Mouse (Mus musculus) embryonic facial prominence, embryonic 15.5 days (tissue): ENCODE data around the gene Gm49355. TPM values are rescaled to one million over a fixed set of nuclear protein-coding genes. Genes with fewer than 3 reads are reported as not detected.

Experiments used
- ATAC-seq: fragments of 200-750 bp; cut with Nextera tagmentation; 2 replicates; pipeline ENCODE4 v1.8.0; 2017; ENCODE audit warnings: low read depth, moderate TSS enrichment; ENCODE audit not compliant: insufficient number of reproducible peaks, low FRiP score, low TSS enrichment
- H3K27ac ChIP-seq: fragments of 300-500 bp; sonication (generic); replicated peaks from 2 replicates; pipeline ENCODE4 v1.5.1; 2015; ENCODE audit warnings: mild to moderate bottlenecking, inconsistent platforms
- H3K27me3 ChIP-seq: fragments of 300-500 bp; sonication (generic); 2 replicates; pipeline ENCODE4 v1.6.1; 2015; ENCODE audit warnings: inconsistent platforms
- H3K36me3 ChIP-seq: fragments of 300-500 bp; sonication (generic); 2 replicates; pipeline ENCODE4 v1.6.1; 2015; ENCODE audit warnings: mild to moderate bottlenecking, inconsistent platforms
- H3K4me1 ChIP-seq: fragments of 300-500 bp; sonication (generic); 2 replicates; pipeline ENCODE4 v1.6.1; 2015; ENCODE audit warnings: inconsistent platforms
- H3K4me2 ChIP-seq: fragments of 300-500 bp; sonication (generic); replicated peaks from 2 replicates; pipeline ENCODE4 v1.6.1; 2015; ENCODE audit warnings: mild to moderate bottlenecking, inconsistent platforms
- H3K4me3 ChIP-seq: fragments of 300-500 bp; sonication (generic); replicated peaks from 2 replicates; pipeline ENCODE4 v1.5.1; 2015; ENCODE audit warnings: mild to moderate bottlenecking, inconsistent platforms
- H3K9ac ChIP-seq: fragments of 300-500 bp; sonication (generic); 2 replicates; pipeline ENCODE4 v1.6.1; 2015; ENCODE audit warnings: inconsistent platforms
- H3K9me3 ChIP-seq: fragments of 300-500 bp; sonication (generic); replicated peaks from 2 replicates; pipeline ENCODE4 v1.6.1; 2016; ENCODE audit warnings: inconsistent platforms
- WGBS: fragments of 180-500 bp; shearing (Covaris S2); methylation state at CpG from one replicate; pipeline ENCODE4 v1.1.7; 2015; 5-methylcytosine and 5-hydroxymethylcytosine counted together
- polyA plus RNA-seq: library from polyadenylated mRNA; unstranded; fragments of >200 nt; fragmentation: Nextera tagmentation; extraction: Ambion mirVana; gene quantifications from 2 replicates; pipeline ENCODE4 v1.2.1, GENCODE M21; 2015

Gene Gm49355
- polyA plus RNA-seq, 1 experiment from 2014 or later = 0.35 TPM

DNA sequence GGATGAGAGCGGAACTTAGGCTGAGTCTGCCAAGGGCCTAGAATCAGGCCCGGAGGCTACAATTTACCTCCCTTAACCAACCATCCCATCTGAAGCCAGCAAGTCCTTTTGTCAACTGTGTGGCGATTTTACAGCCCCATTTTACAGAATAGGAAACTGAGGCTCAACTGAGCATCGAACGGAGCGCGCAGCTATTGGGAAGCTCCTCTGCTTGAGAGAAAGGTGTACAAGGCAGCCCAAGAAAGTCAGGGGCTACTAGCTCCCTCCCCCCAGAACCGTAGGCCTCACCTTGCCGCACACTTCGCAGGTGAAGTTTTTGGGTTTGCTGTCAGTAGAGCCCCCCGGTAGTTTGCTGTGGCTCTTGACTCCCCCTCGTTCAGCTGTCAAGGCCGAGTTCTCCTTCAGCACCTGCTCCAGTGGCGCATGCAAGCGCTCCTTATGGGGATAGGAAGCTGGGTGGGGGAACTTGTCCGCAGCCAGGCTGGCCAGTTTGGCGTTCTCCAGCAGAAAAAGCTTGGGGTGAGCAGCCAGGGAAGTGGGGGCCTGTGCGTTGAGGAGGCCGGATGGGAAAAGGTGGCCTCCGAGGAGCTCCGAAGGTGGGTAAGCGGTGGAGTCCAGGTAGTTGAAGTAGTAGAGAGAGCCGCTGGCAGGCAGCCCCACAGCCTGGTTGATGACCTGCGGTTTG lies 60.4 kb downstream of the Gm49355 start:
- no peak overlapping the region for H3K9ac ChIP-seq
- peaks cover 97% of the 10 kb centered on the region for H3K27me3 ChIP-seq
- WGBS = 2% methylated on average over 24 of the region's 24 CpGs
- no peak overlapping the region for H3K27ac ChIP-seq
- H3K4me1 ChIP-seq = peaks cover 38% of the 10 kb centered on the region
- no peaks in the 10 kb centered on the region for H3K9me3 ChIP-seq
- peak overlapping the region; percentile 28 for H3K4me3 ChIP-seq
- no peaks in the 10 kb centered on the region for H3K36me3 ChIP-seq
- no peak for ATAC-seq
- H3K4me2 ChIP-seq = peak overlapping the region; percentile 42

- Histone ChIP-seq H3K36me3 (no peaks in the 10 kb centered on the region), H3K4me2 (peak overlapping the region; percentile 42), H3K4me1 (peaks cover 38% of the 10 kb centered on the region), H3K27ac (no peak overlapping the region), H3K4me3 (peak overlapping the region; percentile 28), H3K9ac (no peak overlapping the region), H3K27me3 (peaks cover 98% of the 10 kb centered on the region), H3K9me3 (no peaks in the 10 kb centered on the region)
- ATAC-seq = no peak
- under 1% methylated on average over 39 of the region's 39 CpGs for WGBS
Observed at GRCm38 (mm10) chr14:12344746-12345240, 61.0 kb downstream of the Gm49355 start.

DNA sequence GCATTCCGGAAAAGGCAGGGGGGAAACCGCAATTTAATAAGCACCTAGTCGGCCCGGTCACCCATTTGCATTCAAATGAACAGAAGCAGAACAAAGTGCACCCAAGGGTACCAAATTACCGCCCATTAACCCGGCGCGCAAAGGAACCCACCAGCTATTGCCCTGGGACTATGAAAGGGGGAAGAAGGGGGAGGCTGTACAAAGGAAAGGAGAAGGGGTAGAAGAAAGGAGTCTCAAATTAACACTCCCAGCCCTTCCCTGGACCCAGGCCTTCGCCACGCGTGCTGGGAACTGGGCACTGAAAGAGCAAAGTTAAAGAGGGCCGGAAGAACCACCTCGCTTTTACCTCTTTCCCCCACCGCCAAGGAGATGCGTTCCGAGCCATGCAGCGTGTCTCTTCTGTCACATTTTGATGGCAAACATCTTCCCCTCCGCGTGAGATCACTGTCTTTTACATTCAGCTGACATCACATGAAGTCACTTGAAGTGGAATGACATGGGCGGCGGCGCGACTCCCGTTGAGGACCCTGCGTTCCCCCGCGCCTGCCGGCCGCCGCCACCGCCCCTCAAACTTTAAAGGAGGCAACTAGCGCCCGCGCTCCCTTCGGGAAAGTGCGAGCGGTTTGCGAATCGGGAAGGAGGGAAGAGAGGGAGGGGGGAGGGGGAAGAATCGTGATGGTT lies 61.6 kb downstream of the Gm49355 start:
- under 1% methylated on average over 40 of the region's 40 CpGs for WGBS
- Histone ChIP-seq H3K27me3 (peaks cover 97% of the 10 kb centered on the region), H3K27ac (no peak overlapping the region), H3K9me3 (no peaks in the 10 kb centered on the region), H3K36me3 (no peaks in the 10 kb centered on the region), H3K4me1 (peaks cover 34% of the 10 kb centered on the region), H3K4me2 (peak overlapping the region; percentile 42), H3K9ac (no peak overlapping the region), H3K4me3 (peak overlapping the region; percentile 31)
- no peak; the same call in 1 of the 2 replicates for ATAC-seq

DNA sequence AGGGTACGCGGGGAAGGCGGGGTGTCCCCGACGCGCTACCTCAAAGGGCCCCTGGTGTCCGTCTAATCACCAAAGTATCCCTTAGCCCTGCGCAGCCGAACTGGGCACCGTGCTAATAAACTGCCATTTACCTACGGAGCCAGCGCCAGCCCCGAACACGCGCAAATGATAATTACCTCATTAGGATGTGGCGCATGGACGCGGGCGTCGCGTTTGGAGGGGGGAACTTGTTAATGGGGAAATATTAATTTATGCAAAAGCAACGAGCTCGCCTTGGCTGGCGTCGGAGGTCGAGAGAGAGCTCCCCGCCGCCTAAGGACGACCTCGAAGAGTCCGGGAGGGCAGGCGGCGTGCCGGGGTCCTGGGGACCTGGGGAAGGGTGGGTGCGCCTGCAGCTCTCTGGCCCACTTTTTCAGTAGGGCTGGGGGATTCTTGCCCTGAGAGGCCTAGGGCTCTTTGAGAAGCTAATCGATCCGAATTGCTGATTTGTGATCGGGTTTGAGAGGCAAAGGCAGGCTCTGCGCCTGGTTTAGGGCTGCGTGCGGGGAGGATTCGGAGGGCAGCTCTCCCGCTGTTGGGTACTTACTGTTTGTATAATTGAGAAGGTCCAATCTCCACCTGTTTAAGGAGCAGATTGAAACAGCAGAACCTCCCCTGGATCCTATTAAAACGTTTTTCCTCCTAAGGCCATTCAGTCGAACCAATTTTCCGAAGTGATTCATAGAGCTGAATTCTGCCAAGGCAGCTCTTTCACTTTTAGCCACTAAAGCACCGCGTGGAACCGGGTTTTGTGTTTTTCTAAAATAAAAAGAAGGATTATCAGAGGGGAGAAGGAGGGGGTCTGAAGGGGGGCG lies 62.5 kb downstream of the Gm49355 start:
- WGBS = 1% methylated on average over 50 of the region's 50 CpGs
- H3K9ac ChIP-seq = no peak overlapping the region
- peaks cover 98% of the 10 kb centered on the region for H3K27me3 ChIP-seq
- H3K4me3 ChIP-seq = peak overlapping the region; percentile 31
- peaks cover 29% of the 10 kb centered on the region for H3K4me1 ChIP-seq
- H3K27ac ChIP-seq = no peak overlapping the region
- H3K4me2 ChIP-seq = peak overlapping the region; percentile 42
- H3K9me3 ChIP-seq = no peaks in the 10 kb centered on the region
- ATAC-seq = no peak
- H3K36me3 ChIP-seq = no peaks in the 10 kb centered on the region

DNA sequence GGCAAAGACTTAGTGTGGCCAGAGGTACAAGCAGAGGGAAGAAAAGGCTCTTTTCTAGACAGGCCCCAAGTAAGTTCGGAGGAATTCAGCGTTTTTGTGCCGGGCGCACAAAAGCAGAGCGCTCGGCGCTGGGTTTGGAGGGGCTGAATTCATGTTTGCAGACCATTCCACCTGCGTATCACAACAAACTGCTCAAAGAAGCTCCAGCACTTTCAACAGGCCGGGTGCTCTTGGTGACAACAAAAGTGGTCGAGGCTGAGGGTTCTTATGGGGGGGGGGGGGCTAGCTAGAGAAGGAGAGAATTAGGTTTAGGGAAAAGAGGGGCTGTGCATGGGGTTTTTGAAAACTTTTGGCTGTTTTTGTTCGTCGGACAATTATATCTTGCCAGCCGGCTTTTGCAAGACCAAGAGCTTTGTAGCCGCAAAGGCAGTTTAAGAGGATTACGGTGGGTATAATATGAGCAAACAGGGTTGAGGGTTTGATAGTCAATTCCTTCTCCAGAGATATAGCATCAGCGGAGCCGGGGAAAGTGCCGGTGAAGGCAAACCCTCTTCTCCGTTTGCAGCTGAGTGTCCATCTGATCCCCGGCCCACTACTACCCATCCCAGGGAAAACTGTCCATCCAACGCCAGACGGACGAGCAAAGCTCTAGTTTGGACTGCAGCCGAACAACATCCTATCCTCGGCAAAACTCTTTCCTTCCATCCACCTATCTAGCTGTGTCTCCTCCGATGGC lies 63.3 kb downstream of the Gm49355 start:
- Histone ChIP-seq H3K27ac (no peak overlapping the region), H3K27me3 (peaks cover 97% of the 10 kb centered on the region), H3K4me1 (peaks cover 26% of the 10 kb centered on the region), H3K9ac (no peak overlapping the region), H3K36me3 (no peaks in the 10 kb centered on the region), H3K4me3 (peak overlapping the region; percentile 31), H3K9me3 (no peaks in the 10 kb centered on the region), H3K4me2 (peak overlapping the region; percentile 42)
- ATAC-seq = no peak
- 2% methylated on average over 26 of the region's 26 CpGs for WGBS

- Histone ChIP-seq H3K9ac (no peak within 1 kb of the TSS), H3K27ac (no peak within 1 kb of the TSS), H3K9me3 (no peaks in the 10 kb centered on the region), H3K4me3 (no peak within 1 kb of the TSS), H3K36me3 (no peaks in the 10 kb centered on the region), H3K27me3 (peaks cover 96% of the 10 kb centered on the region), H3K4me2 (no peak within 1 kb of the TSS), H3K4me1 (peaks cover 26% of the 10 kb centered on the region)
- ATAC-seq = no peak
- WGBS = 6% methylated on average over 2 of the region's 2 CpGs
Observed at GRCm38 (mm10) chr14:12348089-12348488, 64.3 kb downstream of the Gm49355 start, which contains the start of gene Fezf2. Gene Fezf2 (minus strand): TSS chr14:12348189.

DNA sequence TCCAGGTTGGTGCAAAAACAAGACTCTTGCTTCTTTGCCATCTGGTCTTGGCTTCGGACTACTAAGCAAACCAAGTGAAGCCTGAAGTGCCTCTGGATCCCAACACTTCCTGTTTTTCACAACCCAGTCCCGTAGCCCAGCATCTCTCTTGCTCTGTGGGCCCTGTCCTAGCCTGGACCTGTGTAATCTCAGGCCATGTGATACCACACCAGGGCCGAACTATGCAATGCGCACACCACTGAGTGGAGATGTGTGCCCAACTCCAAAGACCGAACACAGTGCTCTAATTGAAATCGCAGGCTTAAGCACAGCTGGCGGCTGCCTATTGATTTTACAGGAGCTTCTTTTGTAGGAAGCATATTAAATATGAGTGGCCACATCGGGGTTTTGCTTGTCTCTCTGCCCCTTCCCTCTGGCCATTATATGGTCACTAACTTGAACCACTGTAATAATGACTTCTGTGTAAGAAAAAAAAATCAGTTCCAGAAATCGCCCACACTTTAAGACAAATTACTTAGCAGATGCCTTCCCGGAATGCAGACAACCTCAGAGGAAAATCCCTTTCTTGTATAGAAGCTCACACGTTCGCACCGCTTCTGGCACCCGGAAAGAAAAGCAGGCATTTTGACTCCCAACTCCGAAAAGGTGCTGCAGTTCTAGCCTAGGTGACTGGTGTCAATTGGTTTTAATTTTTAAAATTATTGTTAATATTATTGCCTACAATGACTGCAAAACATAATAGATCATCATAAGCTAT lies 65.7 kb downstream of the Gm49355 start:
- no peaks in the 10 kb centered on the region for H3K9me3 ChIP-seq
- no peaks in the 10 kb centered on the region for H3K36me3 ChIP-seq
- H3K4me1 ChIP-seq = peaks cover 23% of the 10 kb centered on the region
- no peak overlapping the region for H3K9ac ChIP-seq
- H3K27ac ChIP-seq = no peak overlapping the region
- 8% methylated on average over 15 of the region's 15 CpGs for WGBS
- H3K27me3 ChIP-seq = peaks cover 96% of the 10 kb centered on the region
- no peak for ATAC-seq
- H3K4me3 ChIP-seq = no peak overlapping the region
- H3K4me2 ChIP-seq = no peak overlapping the region

DNA sequence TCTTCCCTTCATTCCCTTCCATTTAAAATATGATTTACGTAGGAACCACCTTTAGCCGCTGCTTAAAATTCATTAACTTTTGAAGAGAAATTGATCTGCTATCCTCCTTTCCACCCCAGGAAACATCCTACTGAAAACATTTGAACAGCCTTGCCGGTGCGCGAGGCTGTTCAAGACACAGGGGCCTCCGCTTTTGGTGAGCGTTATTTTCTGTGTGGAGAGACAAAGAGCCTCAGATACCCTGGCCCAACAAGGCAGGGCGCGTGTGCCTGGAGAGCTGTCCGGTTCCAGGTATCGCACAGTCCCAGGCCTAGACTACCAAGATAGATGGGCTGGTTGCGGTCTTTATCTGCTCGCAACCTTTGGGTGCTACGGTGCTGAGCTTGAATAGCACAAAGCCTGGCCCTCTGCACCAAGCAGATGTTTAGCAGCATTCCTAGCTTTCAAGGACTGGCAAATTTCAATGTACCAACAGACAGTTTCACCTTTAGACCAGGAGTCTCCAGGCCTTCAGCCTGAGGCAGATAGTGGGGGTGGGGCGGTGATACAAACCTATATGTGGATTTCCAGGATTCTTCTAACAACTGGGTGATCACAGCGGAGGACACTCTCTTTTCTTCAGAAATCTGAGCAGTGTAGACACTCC lies 66.6 kb downstream of the Gm49355 start:
- Histone ChIP-seq H3K4me1 (peaks cover 14% of the 10 kb centered on the region), H3K27ac (no peak overlapping the region), H3K4me2 (no peak overlapping the region), H3K9me3 (no peaks in the 10 kb centered on the region), H3K36me3 (no peaks in the 10 kb centered on the region), H3K9ac (no peak overlapping the region), H3K27me3 (peaks cover 92% of the 10 kb centered on the region), H3K4me3 (no peak overlapping the region)
- 7% methylated on average over 16 of the region's 16 CpGs for WGBS
- ATAC-seq = no peak
